Mouse (Mus musculus) limb, embryonic 11.5 days (tissue): ENCODE data around the gene Epn1. TPM values are rescaled to one million over a fixed set of nuclear protein-coding genes. Genes with fewer than 3 reads are reported as not detected.

ENCODE experiments used
- ATAC-seq: fragments of 200-750 bp; cut with Nextera tagmentation; 2 replicates; pipeline ENCODE4 v1.8.0; 2017; ENCODE audit warnings: low read depth; ENCODE audit not compliant: insufficient number of reproducible peaks, low FRiP score, low TSS enrichment
- DNase-seq: peaks from one replicate; pipeline ENCODE4 v3.0.0-alpha.2; 2015; ENCODE audit warnings: low spot score
- H3K27ac ChIP-seq: fragments of 300-500 bp; sonication (generic); replicated peaks from 2 replicates; pipeline ENCODE4 v1.5.1; 2014; ENCODE audit warnings: low read depth, mild to moderate bottlenecking, low read length
- H3K27me3 ChIP-seq: fragments of 300-500 bp; sonication (generic); 2 replicates; pipeline ENCODE4 v1.6.1; 2014; ENCODE audit warnings: mild to moderate bottlenecking, low read length, mixed read lengths; ENCODE audit not compliant: control insufficient read depth, insufficient read depth
- H3K36me3 ChIP-seq: fragments of 300-500 bp; sonication (generic); 2 replicates; pipeline ENCODE4 v1.6.1; 2014; ENCODE audit warnings: mild to moderate bottlenecking, low read length, moderate library complexity, mixed read lengths; ENCODE audit not compliant: control insufficient read depth, insufficient read depth
- H3K4me1 ChIP-seq: fragments of 300-500 bp; sonication (generic); 2 replicates; pipeline ENCODE4 v1.6.1; 2014; ENCODE audit warnings: low read length, mixed read lengths; ENCODE audit not compliant: control insufficient read depth, insufficient read depth
- H3K4me2 ChIP-seq: fragments of 300-500 bp; sonication (generic); 2 replicates; pipeline ENCODE4 v1.6.1; 2014; ENCODE audit warnings: low read depth, mild to moderate bottlenecking, moderate library complexity; ENCODE audit not compliant: severe bottlenecking
- H3K4me3 ChIP-seq: fragments of 300-500 bp; sonication (generic); 2 replicates; pipeline ENCODE4 v1.5.1; 2014; ENCODE audit warnings: low read depth, low read length
- H3K9ac ChIP-seq: fragments of 300-500 bp; sonication (generic); 2 replicates; pipeline ENCODE4 v1.6.1; 2014; ENCODE audit warnings: mild to moderate bottlenecking, low read length
- H3K9me3 ChIP-seq: fragments of 300-500 bp; sonication (generic); 2 replicates; pipeline ENCODE4 v1.6.1; 2016; ENCODE audit warnings: low read length; ENCODE audit not compliant: control insufficient read depth
- WGBS: fragments of 180-500 bp; shearing (Covaris S2); extraction: QIAGEN DNeasy Blood & Tissue Kit; methylation state at CpG from one replicate; pipeline ENCODE4 v1.1.7; 2014; 5-methylcytosine and 5-hydroxymethylcytosine counted together
- polyA plus RNA-seq: library from polyadenylated mRNA; unstranded; fragments of >200 nt; fragmentation: Nextera tagmentation; extraction: Ambion mirVana; gene quantifications from 2 replicates; pipeline ENCODE4 v1.2.1, GENCODE M21; 2014

Epn1 gene
- polyA plus RNA-seq: 60.1 and 62.2 TPM in 2 replicates

GRCm38 (mm10) chr7:5080010-5080751, at the start of gene Epn1:
Gene Epn1 (plus strand): TSS chr7:5080235.
- Histone ChIP-seq H3K36me3 (peaks cover 19% of the 10 kb centered on the region), H3K27me3 (no peaks in the 10 kb centered on the region), H3K9ac (peak within 1 kb of the TSS; percentile 92), H3K4me2 (peak within 1 kb of the TSS; percentile 37), H3K9me3 (no peaks in the 10 kb centered on the region), H3K4me3 (peak within 1 kb of the TSS; percentile 96), H3K27ac (peak within 1 kb of the TSS; percentile 84), H3K4me1 (no peaks in the 10 kb centered on the region)
- peak; percentile 96 for ATAC-seq
- DNase-seq: peak; percentile 96
- under 1% methylated on average over 63 of the region's 81 CpGs for WGBS

GRCm38 (mm10) chr7:5030554-5031275, 49.3 kb upstream of the Epn1 start:
- Histone ChIP-seq H3K4me3 (no peak overlapping the region), H3K4me2 (no peak overlapping the region), H3K9ac (no peak overlapping the region), H3K27ac (no peak overlapping the region), H3K27me3 (no peaks in the 10 kb centered on the region), H3K36me3 (peaks cover 66% of the 10 kb centered on the region), H3K9me3 (peaks cover 40% of the 10 kb centered on the region), H3K4me1 (no peaks in the 10 kb centered on the region)
- DNase-seq (no peak), ATAC-seq (no peak)
- WGBS: 83% methylated on average over 63 of the region's 63 CpGs

- Histone ChIP-seq H3K27ac (no peak overlapping the region), H3K36me3 (peaks cover 71% of the 10 kb centered on the region), H3K27me3 (no peaks in the 10 kb centered on the region), H3K9me3 (peaks cover 43% of the 10 kb centered on the region), H3K4me3 (no peak overlapping the region), H3K4me2 (no peak overlapping the region), H3K9ac (no peak overlapping the region), H3K4me1 (no peaks in the 10 kb centered on the region)
- ATAC-seq: no peak
- no peak for DNase-seq
- WGBS: 73% methylated on average over 45 of the region's 46 CpGs
These were observed 48.5 kb upstream of the Epn1 start for GRCm38 (mm10) chr7:5031496-5031895.

GRCm38 (mm10) chr7:5033818-5034217, 46.2 kb upstream of the Epn1 start, which contains the start of gene 4632433K11Rik:
Gene 4632433K11Rik (plus strand): TSS chr7:5034118.
- ATAC-seq (no peak), DNase-seq (no peak)
- Histone ChIP-seq H3K4me1 (no peaks in the 10 kb centered on the region), H3K9me3 (peaks cover 43% of the 10 kb centered on the region), H3K4me3 (no peak within 1 kb of the TSS), H3K27ac (no peak within 1 kb of the TSS), H3K36me3 (peaks cover 56% of the 10 kb centered on the region), H3K9ac (no peak within 1 kb of the TSS), H3K27me3 (no peaks in the 10 kb centered on the region), H3K4me2 (no peak within 1 kb of the TSS)
- WGBS: 91% methylated on average over 3 of the region's 3 CpGs

- Histone ChIP-seq H3K4me3 (no peak overlapping the region), H3K36me3 (peaks cover 38% of the 10 kb centered on the region), H3K4me1 (no peaks in the 10 kb centered on the region), H3K9ac (no peak overlapping the region), H3K27me3 (no peaks in the 10 kb centered on the region), H3K27ac (no peak overlapping the region), H3K9me3 (peaks cover 26% of the 10 kb centered on the region), H3K4me2 (no peak overlapping the region)
- ATAC-seq (no peak), DNase-seq (no peak)
- WGBS: 96% methylated on average over 17 of the region's 17 CpGs
These were observed 44.4 kb upstream of the Epn1 start for GRCm38 (mm10) chr7:5035628-5036027.

- H3K27ac ChIP-seq: no peak overlapping the region
- H3K4me2 ChIP-seq: no peak overlapping the region
- H3K4me3 ChIP-seq: no peak overlapping the region
- no peaks in the 10 kb centered on the region for H3K4me1 ChIP-seq
- no peaks in the 10 kb centered on the region for H3K27me3 ChIP-seq
- H3K36me3 ChIP-seq: peaks cover 33% of the 10 kb centered on the region
- no peak for DNase-seq
- ATAC-seq: no peak
- H3K9me3 ChIP-seq: peaks cover 21% of the 10 kb centered on the region
- 91% methylated on average over 9 of the region's 9 CpGs for WGBS
- no peak overlapping the region for H3K9ac ChIP-seq
These were observed 43.9 kb upstream of the Epn1 start for GRCm38 (mm10) chr7:5036136-5036535.

- ATAC-seq: no peak
- Histone ChIP-seq H3K36me3 (peaks cover 24% of the 10 kb centered on the region), H3K4me3 (no peak overlapping the region), H3K27me3 (no peaks in the 10 kb centered on the region), H3K4me2 (no peak overlapping the region), H3K4me1 (no peaks in the 10 kb centered on the region), H3K9ac (no peak overlapping the region), H3K27ac (no peak overlapping the region), H3K9me3 (peaks cover 12% of the 10 kb centered on the region; the same call in 1 of the 2 replicates)
- no peak for DNase-seq
- WGBS: 91% methylated on average over 7 of the region's 7 CpGs
These were observed 43.0 kb upstream of the Epn1 start for GRCm38 (mm10) chr7:5037026-5037425.

- Histone ChIP-seq H3K4me2 (peak overlapping the region; percentile 48), H3K9ac (no peak overlapping the region), H3K27ac (no peak overlapping the region), H3K4me3 (no peak overlapping the region; the same call in 1 of the 2 replicates), H3K27me3 (no peaks in the 10 kb centered on the region), H3K36me3 (peaks cover 19% of the 10 kb centered on the region), H3K9me3 (peaks cover 8% of the 10 kb centered on the region; the same call in 1 of the 2 replicates), H3K4me1 (no peaks in the 10 kb centered on the region)
- ATAC-seq: no peak
- DNase-seq: no peak
- 89% methylated on average over 8 of the region's 8 CpGs for WGBS
These were observed 42.6 kb upstream of the Epn1 start for GRCm38 (mm10) chr7:5037467-5037866.
